In genomic region chr10:81179451-81180342, GRCm38 (mm10) we compare ENCODE assay signal across 1 mouse cellular context.
TF ChIP-seq lines count a peak whose summit lies in the region.

No protein-coding gene starts in this region.

TF ChIP-seq in myocyte, 11 proteins besides CTCF, POLR2A, EP300 and RAD21 (continued from another document):
- TF ChIP-seq POLR2AphosphoS2 (IDR thresholded peaks at IDR 0.05; ENCODE audit: insufficient read length, low read depth) (peak; percentile 81), SRF (IDR thresholded peaks at IDR 0.05; ENCODE audit: control insufficient read depth, insufficient read length, low read depth) (no peak)
